Mouse (Mus musculus) c-Kit-positive CD71-positive TER-119-negative erythroid progenitor cells, embryonic 14.5 days (primary cell): ENCODE measurements around the gene Snf8.

Experiments used
- DNase-seq: peaks from one replicate; pipeline ENCODE4 v3.0.0-alpha.2; 2013; ENCODE audit warnings: low read depth

Gene Snf8

GRCm38 (mm10) chr11:96074351-96075176 is 39.9 kb downstream of the Snf8 start:
- no peak for DNase-seq

DNA sequence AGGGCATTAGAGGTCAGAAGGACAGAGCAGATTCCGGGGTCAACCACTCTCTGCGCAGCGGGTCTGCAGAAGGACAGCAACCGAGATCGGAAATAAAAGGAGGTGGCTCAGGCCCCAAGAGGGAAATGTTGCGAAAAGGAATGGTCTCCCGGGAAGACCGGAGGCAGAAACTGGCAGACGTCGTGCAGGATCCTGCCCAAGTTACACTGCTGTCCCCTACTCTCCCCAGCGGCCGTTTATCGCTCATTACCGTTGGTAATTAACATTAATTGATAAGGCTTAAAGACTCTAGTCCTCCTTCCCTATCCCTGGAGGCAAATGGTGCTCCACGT is 40.5 kb downstream of the Snf8 start:
- DNase-seq, result no peak

GRCm38 (mm10) chr11:96075509-96076220 is 41.0 kb downstream of the Snf8 start, which contains the start of gene Atp5g1:
TSS of gene Atp5g1 (minus strand) at chr11:96075670.
- peak; percentile 99 for DNase-seq

GRCm38 (mm10) chr11:96076221-96077105 is 41.8 kb downstream of the Snf8 start:
- DNase-seq, result no peak

DNA sequence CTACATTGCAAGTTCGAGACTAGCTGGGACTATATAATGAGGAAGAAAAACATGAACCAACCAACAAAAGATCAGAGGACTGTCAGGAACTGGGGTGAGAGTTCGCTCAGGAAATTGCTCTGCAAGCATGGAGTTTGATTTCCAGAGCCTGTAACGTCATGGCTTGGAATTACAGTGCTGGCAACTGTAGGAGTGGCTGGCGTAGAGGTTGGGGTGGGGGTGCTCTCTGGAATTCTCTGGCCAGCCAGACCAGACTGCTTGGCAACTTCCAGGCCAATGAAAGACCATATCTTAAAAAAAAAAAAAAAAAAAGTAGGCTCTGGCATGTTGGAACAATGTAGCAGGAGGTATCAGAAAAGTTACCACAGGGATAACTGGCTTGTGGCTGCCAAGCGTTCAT is 46.1 kb downstream of the Snf8 start:
- DNase-seq, result no peak

- DNase-seq, result no peak
Measured at GRCm38 (mm10) chr11:96082682-96083081, 48.0 kb downstream of the Snf8 start.

DNA sequence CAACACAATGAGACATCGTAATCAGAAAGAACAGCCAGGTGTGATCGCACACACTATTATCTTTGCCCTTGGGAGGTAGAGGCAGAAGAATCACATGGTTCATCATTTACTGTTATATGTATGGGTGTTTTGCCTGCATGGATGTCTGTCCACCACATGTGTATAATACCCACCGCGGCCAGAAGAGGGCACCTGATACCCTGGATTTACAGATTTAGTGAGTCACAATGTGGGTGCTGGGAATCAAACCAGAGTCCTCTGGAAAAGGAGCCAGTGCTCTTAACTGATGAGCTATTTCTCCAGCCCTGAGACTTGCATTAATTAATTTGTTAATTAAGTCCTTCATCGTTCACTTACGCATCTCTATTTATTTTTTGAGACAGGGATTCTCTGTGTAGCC is 53.3 kb downstream of the Snf8 start:
- no peak for DNase-seq

DNA sequence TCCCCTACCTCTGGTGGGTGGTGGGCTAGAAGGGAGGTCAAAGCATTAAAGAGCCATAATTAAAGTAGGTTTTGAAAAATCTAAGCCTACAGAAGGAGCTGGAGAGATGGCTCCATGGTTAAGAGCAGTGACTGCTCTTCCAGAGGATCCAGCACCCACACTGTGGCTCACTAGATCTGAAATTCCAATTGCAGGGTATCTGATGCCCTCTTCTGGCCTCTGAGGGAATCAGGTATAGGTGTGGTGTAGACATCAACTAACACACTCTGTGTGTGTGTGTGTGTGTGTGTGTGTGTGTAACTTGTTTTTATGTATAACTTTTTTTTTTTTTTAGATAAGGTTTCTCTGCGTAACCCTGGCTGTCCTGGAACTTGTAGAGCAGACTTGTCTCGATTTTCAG is 56.4 kb downstream of the Snf8 start:
- no peak for DNase-seq

GRCm38 (mm10) chr11:96092674-96093291 is 58.1 kb downstream of the Snf8 start:
- DNase-seq, result no peak

GRCm38 (mm10) chr11:96093361-96093760 is 58.7 kb downstream of the Snf8 start:
- DNase-seq, result no peak
